Comparison of ENCODE assay signal across 9 mouse cellular contexts in genomic region chr9:48675151-48675790, GRCm38 (mm10).
DNase-seq lines count a peak whose midpoint lies in the region; ATAC-seq and TF ChIP-seq lines count a peak whose summit lies in the region.
"Had no signal": no experiment of that assay in that cellular context is flagged by ENCODE, and none has a peak within 500 bp of the region (broad histone marks: within the 10 kb centered on the region; RNA-seq: fewer than 3 reads in every experiment).

No protein-coding gene starts in this region.

- H3K9ac ChIP-seq in hindbrain, embryonic 11.5 days (ENCODE audit: low read depth, low read length): no peak overlapping the region
- no peak overlapping the region for H3K9ac ChIP-seq in hindbrain, embryonic 16.5 days (ENCODE audit: low read depth, low read length)
- no peak overlapping the region; the same call in 1 of the 2 replicates for H3K9ac ChIP-seq in hindbrain, embryonic 12.5 days

- no peaks in the 10 kb centered on the region for H3K36me3 ChIP-seq in hindbrain, embryonic 11.5 days (ENCODE audit: control insufficient read depth, insufficient read depth, low read length)
- H3K36me3 ChIP-seq in hindbrain, embryonic 16.5 days (ENCODE audit: control insufficient read depth, insufficient read depth, low read length): no peaks in the 10 kb centered on the region
- H3K36me3 ChIP-seq in embryonic facial prominence, embryonic 10.5 days (replicated peaks): no peaks in the 10 kb centered on the region
- H3K36me3 ChIP-seq in hindbrain, embryonic 12.5 days: no peaks in the 10 kb centered on the region
- no peaks in the 10 kb centered on the region for H3K36me3 ChIP-seq in limb, embryonic 10.5 days
- no peaks in the 10 kb centered on the region for H3K36me3 ChIP-seq in thymus, adult 2 months (ENCODE audit: control insufficient read depth, insufficient read depth, low read length)

- H3K9me3 ChIP-seq in hindbrain, embryonic 11.5 days (ENCODE audit: control insufficient read depth, low read length): no peaks in the 10 kb centered on the region
- no peaks in the 10 kb centered on the region for H3K9me3 ChIP-seq in hindbrain, embryonic 16.5 days (ENCODE audit: control insufficient read depth, low read length)
- no peaks in the 10 kb centered on the region for H3K9me3 ChIP-seq in embryonic facial prominence, embryonic 10.5 days
- H3K9me3 ChIP-seq in hindbrain, embryonic 12.5 days (replicated peaks): no peaks in the 10 kb centered on the region
- no peaks in the 10 kb centered on the region for H3K9me3 ChIP-seq in limb, embryonic 10.5 days (replicated peaks)

- 5% methylated on average over 11 of the region's 11 CpGs for WGBS in hindbrain, embryonic 11.5 days
- 8% methylated on average over 11 of the region's 11 CpGs for WGBS in hindbrain, embryonic 16.5 days
- 9% methylated on average over 11 of the region's 11 CpGs for WGBS in embryonic facial prominence, embryonic 10.5 days
- 9% methylated on average over 11 of the region's 11 CpGs for WGBS in hindbrain, embryonic 12.5 days
- WGBS in limb, embryonic 10.5 days: 7% methylated on average over 11 of the region's 11 CpGs
- 81% methylated on average over 11 of the region's 11 CpGs for WGBS in thymus, adult 2 months

- TF ChIP-seq CTCF in thymus, adult 2 months (IDR thresholded peaks at IDR 0.05; ENCODE audit: borderline replicate concordance, control insufficient read depth, extremely low read depth, insufficient read depth, low read length, poor library complexity): no peak

- H3K4me2 ChIP-seq in hindbrain, embryonic 11.5 days (replicated peaks; ENCODE audit: low read depth, low read length): peak overlapping the region; percentile 13; the same call in 1 of the 2 replicates
- no peak overlapping the region for H3K4me2 ChIP-seq in hindbrain, embryonic 16.5 days (ENCODE audit: low read length)
- peak overlapping the region; percentile 17; the same call in 1 of the 2 replicates for H3K4me2 ChIP-seq in hindbrain, embryonic 12.5 days (replicated peaks)

- H3K27ac ChIP-seq in hindbrain, embryonic 11.5 days (ENCODE audit: low read depth, low read length): peak overlapping the region; percentile 45
- no peak overlapping the region for H3K27ac ChIP-seq in hindbrain, embryonic 16.5 days (ENCODE audit: low read depth, low read length)
- peak overlapping the region; percentile 63 for H3K27ac ChIP-seq in embryonic facial prominence, embryonic 10.5 days (replicated peaks)
- H3K27ac ChIP-seq in hindbrain, embryonic 12.5 days: peak overlapping the region; percentile 4; the same call in 1 of the 2 replicates
- peak overlapping the region; percentile 74 for H3K27ac ChIP-seq in limb, embryonic 10.5 days
- H3K27ac ChIP-seq in thymus, adult 2 months (ENCODE audit: control insufficient read depth, insufficient read depth, low read length): no peak overlapping the region

- H3K4me3 ChIP-seq in hindbrain, embryonic 11.5 days (ENCODE audit: low read depth, low read length): no peak overlapping the region
- H3K4me3 ChIP-seq in hindbrain, embryonic 16.5 days (ENCODE audit: low read length): no peak overlapping the region
- peak overlapping the region; percentile 16; the same call in 1 of the 2 replicates for H3K4me3 ChIP-seq in embryonic facial prominence, embryonic 10.5 days
- no peak overlapping the region for H3K4me3 ChIP-seq in hindbrain, embryonic 12.5 days
- peak overlapping the region; percentile 28 for H3K4me3 ChIP-seq in limb, embryonic 10.5 days
- H3K4me3 ChIP-seq in thymus, adult 2 months (ENCODE audit: control insufficient read depth, insufficient read depth, low read length): no peak overlapping the region

- ATAC-seq in hindbrain, embryonic 11.5 days (ENCODE audit: low FRiP score): peak; percentile 40; the same call in 1 of the 2 replicates
- no peak for ATAC-seq in hindbrain, embryonic 16.5 days
- 0 out of 2 replicates have a peak, but pooled peaks have one; percentile 18 for ATAC-seq in hindbrain, embryonic 12.5 days (ENCODE audit: low FRiP score)
- ATAC-seq: Patski had no signal

- DNase-seq in hindbrain, embryonic 11.5 days (ENCODE audit: low spot score): peak; percentile 63
- DNase-seq in embryonic facial prominence, embryonic 10.5 days (ENCODE audit: low spot score): peak; percentile 73
- peak; percentile 79 for DNase-seq in limb, embryonic 10.5 days (ENCODE audit: low spot score)
- no peak for DNase-seq in ovary, postnatal 10 days (ENCODE audit: low spot score)
- DNase-seq in thymus, adult 2 months: no peak
- no peak for DNase-seq in adrenal gland, adult 8-10 months

- no peak for TF ChIP-seq POLR2A in thymus, adult 2 months (IDR thresholded peaks at IDR 0.05; ENCODE audit: control insufficient read depth, extremely low read depth, insufficient read depth, low read length, poor library complexity)

- peaks cover 33% of the 10 kb centered on the region for H3K4me1 ChIP-seq in hindbrain, embryonic 11.5 days (replicated peaks; ENCODE audit: control insufficient read depth, insufficient read depth, low read length)
- H3K4me1 ChIP-seq in hindbrain, embryonic 16.5 days (ENCODE audit: control insufficient read depth, insufficient read depth, low read depth, low read length): peaks cover 44% of the 10 kb centered on the region
- H3K4me1 ChIP-seq in embryonic facial prominence, embryonic 10.5 days: peaks cover 76% of the 10 kb centered on the region
- peaks cover 57% of the 10 kb centered on the region for H3K4me1 ChIP-seq in hindbrain, embryonic 12.5 days
- peaks cover 80% of the 10 kb centered on the region for H3K4me1 ChIP-seq in limb, embryonic 10.5 days
- H3K4me1 ChIP-seq in thymus, adult 2 months (replicated peaks; ENCODE audit: control insufficient read depth, insufficient read depth, low read length): no peaks in the 10 kb centered on the region

- no peaks in the 10 kb centered on the region for H3K27me3 ChIP-seq in hindbrain, embryonic 11.5 days (ENCODE audit: control insufficient read depth, insufficient read depth, low read length)
- 0 out of 2 replicates have a peak, but pooled peaks cover 4% of the 10 kb centered on the region for H3K27me3 ChIP-seq in hindbrain, embryonic 16.5 days (replicated peaks; ENCODE audit: control insufficient read depth, insufficient read depth, low read length)
- H3K27me3 ChIP-seq in embryonic facial prominence, embryonic 10.5 days (replicated peaks; ENCODE audit: low read depth, poor library complexity, severe bottlenecking): peaks cover 8% of the 10 kb centered on the region; the same call in 1 of the 2 replicates
- H3K27me3 ChIP-seq in hindbrain, embryonic 12.5 days: no peaks in the 10 kb centered on the region
- H3K27me3 ChIP-seq in limb, embryonic 10.5 days (ENCODE audit: low read depth, poor library complexity, severe bottlenecking): peaks cover 15% of the 10 kb centered on the region; the same call in 1 of the 2 replicates
- H3K27me3 ChIP-seq in thymus, adult 2 months (ENCODE audit: control insufficient read depth, insufficient read depth, low read length): no peaks in the 10 kb centered on the region

Comparison
In these comparisons a context has a peak if more than half of its experiments do, and no peak if none do; other contexts are left out.
1. H3K27ac ChIP-seq: peak in hindbrain, embryonic 11.5 days (single experiment), embryonic facial prominence, embryonic 10.5 days (single experiment), hindbrain, embryonic 12.5 days (single experiment) and limb, embryonic 10.5 days (single experiment); none in hindbrain, embryonic 16.5 days (single experiment) and thymus, adult 2 months (single experiment).
2. DNase-seq: peak in hindbrain, embryonic 11.5 days (single experiment), embryonic facial prominence, embryonic 10.5 days (single experiment) and limb, embryonic 10.5 days (single experiment); none in ovary, postnatal 10 days (single experiment), thymus, adult 2 months (single experiment) and adrenal gland, adult 8-10 months (single experiment).
3. H3K4me3 ChIP-seq: peak in embryonic facial prominence, embryonic 10.5 days (single experiment) and limb, embryonic 10.5 days (single experiment); none in hindbrain, embryonic 11.5 days (single experiment), hindbrain, embryonic 16.5 days (single experiment), hindbrain, embryonic 12.5 days (single experiment) and thymus, adult 2 months (single experiment).